Mouse (Mus musculus) brain, embryonic 14.5 days (tissue): ENCODE results near the gene Traf7.

Experiments
- CTCF ChIP-seq: fragments of 200-500 bp; IDR thresholded peaks from 2 replicates; pipeline ENCODE4 v1.5.1; 2012; ENCODE audit warnings: inconsistent platforms, mild to moderate bottlenecking, moderate library complexity, borderline replicate concordance; ENCODE audit not compliant: insufficient read depth, insufficient read length; ENCODE audit errors: extremely low read depth
- POLR2A ChIP-seq: fragments of 200-500 bp; IDR thresholded peaks from 2 replicates; pipeline ENCODE4 v1.6.1; 2012; ENCODE audit warnings: mild to moderate bottlenecking, inconsistent platforms, borderline replicate concordance; ENCODE audit not compliant: poor library complexity, insufficient read depth, insufficient read length, severe bottlenecking; ENCODE audit errors: extremely low read depth

DNA sequence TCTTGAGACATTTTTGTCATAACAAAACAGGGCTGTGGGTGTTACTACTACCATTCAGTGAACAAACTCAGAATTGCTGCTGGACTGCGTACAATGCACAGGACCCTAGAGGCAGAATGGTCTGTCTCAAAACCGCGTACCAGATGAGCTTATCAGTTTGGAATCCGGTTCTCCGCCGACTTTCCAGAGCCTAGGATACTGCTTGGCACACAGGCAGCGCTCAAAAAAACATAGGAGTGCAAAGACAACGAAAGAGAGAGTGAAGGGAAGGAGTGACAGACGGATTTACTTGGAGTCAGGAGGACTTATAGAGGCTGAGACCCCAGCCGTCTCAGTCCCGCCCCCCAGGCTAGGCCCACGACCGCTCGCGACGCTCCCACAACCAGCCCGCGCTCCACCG lies 423 bp downstream of the Traf7 start:
- no peak for TF ChIP-seq CTCF
- TF ChIP-seq POLR2A: no peak
